Mouse (Mus musculus) gastrocnemius, adult 2 months (tissue): Measurements from ENCODE around the gene S100a7a. TPM values are rescaled to one million over a fixed set of nuclear protein-coding genes. Genes with fewer than 3 reads are reported as not detected.
A peak's percentile ranks its signal among the peaks of the same experiment; 100 is the strongest.

Source experiments
- DNase-seq: peaks from one replicate; pipeline ENCODE4 v3.0.0; 2022
- H3K27ac ChIP-seq: fragments of 200-600 bp; 2 replicates; pipeline ENCODE4 v1.8.1; 2022; ENCODE audit warnings: mild to moderate bottlenecking
- H3K4me3 ChIP-seq: fragments of 200-600 bp; 2 replicates; pipeline ENCODE4 v1.8.1; 2022; ENCODE audit warnings: mild to moderate bottlenecking, moderate library complexity
- CTCF ChIP-seq: fragments of 200-600 bp; IDR thresholded peaks from 2 replicates; pipeline ENCODE4 v1.8.1; 2022; ENCODE audit warnings: antibody characterized with exemption, mild to moderate bottlenecking, moderate library complexity
- intact Hi-C: fragments of 180-260 bp; cut with DNase I; formaldehyde crosslinking; loops from one replicate; pipeline ENCODE4 v1.15.1; 2025
- total RNA-seq, 2 experiments: library from RNA; stranded (reverse); gene quantifications; 2 replicates each; pipeline ENCODE4 v1.2.3; 2021

The S100a7a gene
- total RNA-seq, 2 experiments from 2014 or later = 0.17 TPM; not detected in 1

DNA sequence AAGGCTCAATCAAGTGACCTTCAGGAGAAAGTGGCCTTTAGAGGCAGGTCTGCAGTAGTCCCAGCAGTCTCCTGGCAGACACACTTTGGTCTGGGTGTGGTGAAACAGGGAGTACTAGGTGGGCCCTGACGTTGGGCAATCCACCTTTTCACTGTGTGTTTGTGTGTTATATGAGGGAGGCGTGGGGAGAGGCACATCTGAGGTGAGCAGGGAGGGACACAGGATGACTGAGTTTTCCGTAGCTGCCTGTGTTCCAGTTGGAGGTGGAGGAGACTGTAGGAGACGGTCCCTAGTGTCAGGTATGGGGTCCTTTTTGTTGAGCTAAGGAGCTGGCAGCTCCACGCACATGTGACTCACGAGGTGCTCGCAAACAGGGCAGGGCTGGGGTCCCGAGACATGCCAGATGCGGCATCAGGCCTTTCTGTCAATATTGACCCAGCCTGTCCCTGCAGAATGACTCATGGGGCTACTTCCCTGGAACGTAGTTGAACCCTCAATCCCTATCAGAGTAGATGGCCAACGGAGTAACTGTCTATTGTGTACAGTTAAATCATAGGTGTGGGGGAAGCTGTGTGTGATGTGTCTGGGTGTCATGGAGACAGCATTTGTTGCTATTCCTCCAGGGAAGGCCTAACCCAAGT lies 39.1 kb upstream of the S100a7a start:
- no peak for DNase-seq
- H3K27ac ChIP-seq = peak overlapping the region; percentile 92

DNA sequence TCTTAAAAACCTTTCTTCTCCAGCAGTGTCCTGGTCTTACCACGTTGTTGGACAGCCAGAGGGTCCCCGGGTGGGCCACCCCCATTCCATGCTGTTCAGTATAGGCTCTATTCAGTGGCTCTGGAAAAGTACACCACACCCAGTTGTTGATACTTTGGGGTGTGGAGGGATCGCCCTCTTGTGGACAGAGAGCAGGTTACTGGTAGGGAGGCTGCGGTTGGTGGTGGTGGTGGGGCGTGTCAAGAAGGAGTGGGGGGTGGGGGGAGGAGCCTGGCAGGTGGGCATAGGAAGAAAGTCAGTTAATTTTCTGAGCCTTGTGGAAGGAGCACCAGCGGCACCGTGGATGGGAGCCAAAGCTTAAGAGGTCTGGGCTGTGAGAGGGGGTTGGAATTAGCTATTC lies 38.4 kb upstream of the S100a7a start:
- peak overlapping the region; percentile 92 for H3K27ac ChIP-seq
- intact Hi-C loops = loop anchor here (1.0 to 5.0 kb wide), 3 partner anchors 30 to 103 kb away; partner anchors contain the start of genes S100a1, S100a13 and S100a14
- TF ChIP-seq CTCF = peak; percentile 76
- peak; percentile 81 for DNase-seq
- H3K4me3 ChIP-seq = peak overlapping the region; percentile 80

More for the DNA sequence above, 39.1 kb upstream of the S100a7a start:
- intact Hi-C loops = loop anchor here (1.0 to 5.0 kb wide), 3 partner anchors 29 to 102 kb away; partner anchors contain the start of genes S100a1, S100a13 and S100a14
- TF ChIP-seq CTCF = no peak
- H3K4me3 ChIP-seq = peak overlapping the region; percentile 80

DNA sequence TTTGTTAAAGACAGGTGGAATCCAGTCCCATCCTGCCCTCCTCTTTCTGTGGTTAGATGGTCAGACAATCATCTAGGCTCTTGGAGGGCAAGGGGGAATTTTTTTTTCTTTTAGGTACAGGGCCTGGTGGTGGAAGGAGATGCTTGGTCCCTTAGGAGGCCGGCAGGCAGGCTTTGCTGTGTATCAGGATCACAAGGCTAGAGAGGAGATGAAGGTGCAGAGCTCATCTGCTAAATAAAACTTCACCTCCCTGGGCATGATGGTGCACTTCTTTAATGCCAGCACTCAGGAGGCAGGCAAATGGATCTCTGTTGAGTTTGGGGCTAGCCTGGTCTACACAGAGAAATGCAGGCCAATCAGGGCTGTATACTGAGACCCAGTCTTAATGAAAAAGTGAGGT lies 37.9 kb upstream of the S100a7a start:
- Histone ChIP-seq H3K27ac (peak overlapping the region; percentile 92), H3K4me3 (peak overlapping the region; percentile 80)
- no peak for TF ChIP-seq CTCF
- DNase-seq = no peak
- intact Hi-C loops = loop anchor here (1.0 to 5.0 kb wide), 3 partner anchors 31 to 104 kb away; partner anchors contain the start of genes S100a1, S100a13 and S100a14

DNA sequence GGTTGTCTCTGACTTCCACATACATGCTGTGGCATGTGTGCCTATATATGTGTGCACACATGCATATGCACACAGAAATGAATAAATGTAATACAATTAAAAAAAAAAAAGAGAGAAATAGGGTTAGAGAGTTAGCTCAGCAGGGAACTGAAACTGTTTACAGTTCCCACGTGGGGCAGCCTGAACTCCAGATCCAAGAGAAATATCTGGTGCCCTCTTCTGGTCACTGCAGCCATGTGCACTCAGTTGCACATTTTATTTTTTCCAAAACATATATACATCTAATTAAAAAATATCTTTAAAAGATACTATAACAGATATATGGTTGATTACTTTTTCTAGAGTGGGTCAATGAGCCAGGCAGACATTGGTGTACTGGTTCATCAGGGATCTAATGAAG lies 36.2 kb upstream of the S100a7a start:
- TF ChIP-seq CTCF = peak; percentile 45
- H3K27ac ChIP-seq = no peak overlapping the region
- DNase-seq = no peak
- no peak overlapping the region for H3K4me3 ChIP-seq
- intact Hi-C loops = loop anchor here (5.0 kb wide), 2 partner anchors 90 to 105 kb away; partner anchors contain the start of genes S100a1, S100a13 and S100a14

DNA sequence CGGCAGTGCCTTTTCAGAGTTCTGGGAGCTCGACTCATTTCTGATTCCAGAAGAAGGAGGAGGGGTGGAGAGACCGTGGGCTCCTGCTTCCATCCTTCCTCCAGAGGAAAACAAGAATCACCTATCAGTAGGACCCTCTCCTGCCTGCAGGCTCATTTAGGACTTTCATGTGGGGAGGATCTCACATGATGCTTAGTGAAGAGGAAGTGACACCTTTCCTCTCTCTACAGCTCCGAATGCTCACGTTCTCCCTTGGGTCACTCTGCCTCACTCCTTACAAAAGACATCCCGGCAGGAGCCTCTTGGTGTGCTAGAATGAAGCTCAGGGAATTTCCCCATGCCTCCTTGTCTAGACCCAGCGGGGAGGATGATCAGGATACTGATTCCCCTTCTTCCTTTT lies 32.3 kb upstream of the S100a7a start:
- no peak overlapping the region for H3K27ac ChIP-seq
- no peak for TF ChIP-seq CTCF
- no peak overlapping the region for H3K4me3 ChIP-seq
- intact Hi-C loops = no loop called here
- DNase-seq = no peak

DNA sequence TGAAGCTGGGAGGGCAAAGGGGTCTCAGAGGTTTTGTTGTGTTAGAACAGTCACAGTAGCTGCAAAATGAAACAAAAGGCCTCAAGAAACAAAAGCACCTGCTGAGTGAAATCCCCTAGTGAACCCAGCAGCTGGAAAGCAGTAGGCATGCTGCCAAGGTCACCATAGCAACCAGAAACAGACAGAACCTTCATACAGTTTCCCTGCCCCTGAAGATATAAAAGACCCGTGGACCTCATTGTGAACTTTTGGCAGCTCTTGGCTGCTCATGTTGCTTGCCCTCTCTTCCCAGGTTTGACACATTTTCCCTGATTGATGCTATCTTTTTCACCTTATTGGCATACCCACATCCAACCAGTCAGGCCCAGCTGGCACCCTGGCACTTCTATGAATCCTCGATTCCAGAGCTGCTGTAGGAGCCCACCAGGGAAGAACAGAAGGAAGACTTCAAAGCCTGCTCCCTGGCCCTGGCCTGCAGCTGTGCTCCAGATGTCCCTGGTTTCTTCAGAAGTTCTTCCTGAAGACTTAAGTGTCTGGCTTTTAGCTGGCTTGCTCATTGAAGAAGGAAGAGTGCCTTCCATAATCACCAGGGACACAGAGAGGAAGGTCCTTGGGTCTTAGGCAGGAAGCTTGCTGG lies 30.3 kb upstream of the S100a7a start:
- intact Hi-C loops = no loop called here
- no peak for TF ChIP-seq CTCF
- DNase-seq = peak; percentile 66
- Histone ChIP-seq H3K27ac (no peak overlapping the region), H3K4me3 (no peak overlapping the region)

DNA sequence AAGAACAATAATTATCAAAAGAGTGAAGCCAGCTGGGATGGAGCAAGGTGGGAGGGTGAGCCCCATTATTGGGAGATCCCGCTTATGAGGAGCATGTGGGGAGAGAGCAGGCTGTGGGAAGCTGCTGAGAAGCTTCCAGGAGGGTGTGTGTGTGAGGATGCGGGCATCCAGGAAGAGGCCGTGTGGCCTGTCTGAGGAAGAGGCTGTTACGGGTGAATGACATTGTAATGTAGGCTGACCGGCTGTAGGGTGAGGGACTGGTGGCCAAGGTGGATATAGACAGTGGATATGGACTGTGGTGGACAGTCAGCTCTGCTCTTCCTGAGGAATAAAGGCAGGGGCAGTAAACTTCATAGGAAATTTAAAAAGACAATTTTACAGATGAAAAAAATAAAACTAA lies 28.3 kb upstream of the S100a7a start:
- no peak for DNase-seq
- no peak overlapping the region for H3K4me3 ChIP-seq
- no peak for TF ChIP-seq CTCF
- no peak overlapping the region for H3K27ac ChIP-seq
- intact Hi-C loops = no loop called here

DNA sequence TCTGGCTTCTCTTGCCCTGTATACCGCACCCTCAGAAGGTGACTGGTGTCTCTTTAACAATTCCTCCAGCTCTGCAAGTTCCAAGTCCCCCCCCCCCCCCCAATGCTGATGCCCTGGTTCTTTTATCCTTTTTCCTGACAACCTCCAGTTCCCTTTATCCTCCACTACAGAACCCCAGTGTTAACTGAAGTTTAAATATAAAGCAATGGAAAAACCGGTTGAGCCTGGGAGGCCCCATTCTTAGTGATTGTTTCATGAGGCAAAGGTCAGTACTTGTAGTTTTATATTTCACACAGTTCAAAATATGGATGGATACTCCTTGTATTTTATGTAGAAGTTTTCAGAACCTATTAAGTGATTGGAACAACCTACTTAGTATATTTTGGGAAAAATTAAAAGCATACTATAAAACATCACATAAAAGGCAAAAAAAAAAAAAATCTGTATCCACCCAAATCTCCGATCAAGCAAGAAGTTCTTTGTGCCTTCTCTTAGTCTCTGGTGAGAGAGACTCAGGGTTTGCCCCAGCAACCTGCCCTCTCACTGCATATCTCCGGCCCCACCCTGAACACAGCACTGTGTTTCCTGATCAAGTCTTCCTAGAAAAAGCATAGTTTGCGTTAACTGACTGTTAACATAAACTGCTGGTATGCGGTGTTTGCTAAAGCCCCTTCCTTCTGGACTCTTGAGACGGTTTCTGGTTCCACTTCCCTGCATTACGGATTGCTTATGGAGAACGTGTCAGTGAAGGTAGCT lies 27.4 kb upstream of the S100a7a start:
- no peak for TF ChIP-seq CTCF
- intact Hi-C loops = no loop called here
- no peak for DNase-seq
- no peak overlapping the region for H3K27ac ChIP-seq
- no peak overlapping the region for H3K4me3 ChIP-seq

DNA sequence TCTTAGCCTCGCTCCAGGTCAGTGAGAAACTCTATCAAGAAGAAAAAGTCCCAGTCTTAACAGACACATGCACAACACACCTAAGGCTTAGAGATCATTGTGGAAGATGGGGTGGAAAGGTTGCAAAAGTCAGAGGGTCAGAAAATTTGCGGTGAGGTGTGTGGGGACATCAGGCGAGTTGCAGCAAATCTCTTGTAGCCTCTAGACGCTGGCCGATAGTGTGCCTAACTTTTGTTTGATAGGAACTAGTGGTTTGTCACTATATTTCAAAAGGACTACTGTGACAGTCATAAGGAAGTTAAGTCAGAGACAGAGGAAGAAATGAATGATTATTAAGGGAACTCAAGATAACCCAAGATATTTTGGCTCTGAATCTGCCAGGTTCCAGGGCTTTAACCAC lies 26.5 kb upstream of the S100a7a start:
- no peak for DNase-seq
- no peak overlapping the region for H3K4me3 ChIP-seq
- TF ChIP-seq CTCF = no peak
- intact Hi-C loops = no loop called here
- H3K27ac ChIP-seq = no peak overlapping the region

DNA sequence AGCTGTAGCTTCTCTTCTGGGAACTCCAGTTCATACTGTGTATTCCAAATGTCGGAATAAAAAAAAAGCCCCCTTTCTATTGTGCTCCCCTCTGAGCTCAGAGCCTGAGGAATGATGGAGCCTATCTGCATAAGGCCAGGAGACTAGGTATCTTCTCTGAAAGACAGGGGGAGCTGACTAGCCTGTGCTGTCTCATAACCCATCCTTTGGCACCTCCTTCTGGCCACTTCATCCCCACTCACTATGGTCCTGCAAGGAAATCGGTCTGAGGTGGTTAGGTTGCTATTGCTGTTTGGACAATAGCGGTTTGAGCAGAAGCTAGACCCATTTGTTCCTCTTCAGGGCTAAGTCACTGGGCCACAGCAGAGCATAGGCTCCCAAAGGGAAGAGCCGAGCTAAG lies 26.0 kb upstream of the S100a7a start:
- H3K4me3 ChIP-seq = no peak overlapping the region
- DNase-seq = no peak
- peak; percentile 61 for TF ChIP-seq CTCF
- intact Hi-C loops = no loop called here
- no peak overlapping the region for H3K27ac ChIP-seq

DNA sequence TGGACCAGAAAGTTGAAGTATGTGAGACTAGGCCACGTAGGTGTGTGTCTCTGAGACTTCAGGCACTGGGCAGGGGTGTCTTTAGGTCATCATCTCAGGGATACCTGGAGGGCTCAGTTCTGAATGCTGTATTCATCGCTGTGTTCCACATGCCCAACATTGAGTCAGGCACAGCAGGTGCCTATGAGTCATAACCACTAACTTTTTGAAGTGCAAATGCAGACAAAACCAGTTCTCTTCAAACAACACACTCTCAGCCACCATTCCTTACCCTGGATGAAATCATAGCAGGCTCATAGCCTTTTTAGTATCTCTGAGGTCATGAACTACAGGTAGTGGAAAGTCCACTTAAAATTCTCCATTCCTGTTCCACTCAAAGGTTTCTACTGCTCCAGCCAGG lies 24.5 kb upstream of the S100a7a start:
- TF ChIP-seq CTCF = no peak
- no peak overlapping the region for H3K4me3 ChIP-seq
- DNase-seq = no peak
- intact Hi-C loops = no loop called here
- H3K27ac ChIP-seq = no peak overlapping the region

DNA sequence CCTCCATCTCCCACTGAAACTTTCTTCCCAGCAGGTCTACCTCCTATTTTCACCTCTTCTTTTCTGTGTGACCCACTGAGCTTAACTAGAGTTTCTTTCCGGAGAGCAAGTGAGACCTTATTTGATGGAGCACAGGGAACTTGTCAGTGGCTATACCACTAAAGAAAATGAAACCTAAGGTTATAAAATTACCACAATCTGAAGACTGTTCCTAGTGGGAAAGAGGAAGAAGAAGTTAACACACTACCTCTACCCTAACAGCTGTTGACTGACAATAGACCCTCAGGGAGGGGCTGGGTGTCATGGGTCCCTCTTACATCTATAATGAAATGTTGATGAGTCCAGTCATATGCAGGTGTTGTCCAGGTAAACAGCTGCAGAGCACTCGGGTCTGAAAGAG lies 21.8 kb upstream of the S100a7a start:
- TF ChIP-seq CTCF = no peak
- Histone ChIP-seq H3K27ac (no peak overlapping the region), H3K4me3 (no peak overlapping the region)
- intact Hi-C loops = no loop called here
- DNase-seq = no peak
